Mouse (Mus musculus): ENCODE measurements around the gene Ncbp2. TPM values are rescaled to one million over a fixed set of nuclear protein-coding genes. Genes with fewer than 3 reads are reported as not detected.
"Not testable (repeated sequence)": the region's sequence is repeated elsewhere in the genome, so short reads cannot be mapped to it uniquely, and the experiment has no call there.

Ncbp2 gene
- polyA plus RNA-seq, 1 experiment from 2014 or later: 107 TPM

DNA sequence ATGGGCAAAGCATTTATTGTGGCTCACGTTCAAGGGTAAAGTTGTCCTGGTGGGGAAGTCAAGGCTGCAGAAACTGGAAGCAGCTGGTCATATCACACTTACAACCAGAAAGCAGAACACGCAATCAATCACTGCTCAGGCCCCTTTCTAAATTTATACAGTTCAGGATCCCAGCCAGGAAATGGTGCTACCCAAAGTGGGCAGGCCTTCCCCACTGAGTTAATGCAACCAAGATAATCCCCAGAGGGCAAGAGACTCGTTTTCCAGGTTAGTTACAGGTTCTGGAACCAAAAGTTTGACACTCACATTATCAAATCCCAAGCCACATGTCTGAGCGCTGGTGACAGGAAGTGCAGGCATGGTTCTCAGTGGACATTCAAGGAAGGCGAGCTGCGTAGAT lies 9.5 kb upstream of the Ncbp2 start:
- Histone ChIP-seq H3K36me3 (no peaks in the 10 kb centered on the region; the same call in 1 of the 2 replicates), H3K27ac (no peak overlapping the region), H3K27me3 (peaks cover 16% of the 10 kb centered on the region; the same call in 1 of the 2 replicates), H3K9me3 (no peaks in the 10 kb centered on the region), H3K4me3 (no peak overlapping the region), H3K4me2 (no peak overlapping the region), H3K4me1 (replicated peaks) (peaks cover 25% of the 10 kb centered on the region), H3K9ac (no peak overlapping the region)
- no peak for ATAC-seq (ENCODE audit: low FRiP score)
- WGBS: 76% methylated on average over 6 of the region's 6 CpGs

- Histone ChIP-seq H3K9me3 (no peaks in the 10 kb centered on the region), H3K4me3 (no peak overlapping the region), H3K27ac (no peak overlapping the region), H3K9ac (no peak overlapping the region), H3K4me1 (replicated peaks) (peaks cover 23% of the 10 kb centered on the region), H3K36me3 (peaks cover 8% of the 10 kb centered on the region), H3K27me3 (peaks cover 10% of the 10 kb centered on the region; the same call in 1 of the 2 replicates), H3K4me2 (no peak overlapping the region)
- WGBS: 79% methylated on average over 2 of the region's 2 CpGs
- ATAC-seq (ENCODE audit: low FRiP score): no peak
Observed at GRCm38 (mm10) chr16:31940586-31940985, 7.7 kb upstream of the Ncbp2 start.

DNA sequence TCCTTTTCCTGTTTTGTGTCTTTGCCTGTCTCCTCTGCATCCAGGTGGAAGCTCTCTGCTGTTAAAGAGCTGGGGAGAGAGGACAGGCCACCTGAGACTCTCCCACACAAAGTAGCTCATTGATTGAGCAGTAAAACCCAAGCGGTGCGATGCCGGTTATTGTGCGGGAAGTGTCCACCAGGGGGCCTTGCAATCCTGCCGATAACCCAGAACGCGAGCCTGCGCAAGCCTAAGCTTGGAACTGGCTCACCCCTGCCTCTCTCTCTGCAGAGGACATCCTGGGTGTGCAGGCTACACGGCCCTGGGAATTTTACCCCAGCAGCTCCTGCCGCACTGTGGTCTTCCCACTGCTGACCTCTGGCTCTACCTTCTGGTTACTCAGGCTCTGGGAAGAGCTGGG lies 4.3 kb upstream of the Ncbp2 start:
- H3K27me3 ChIP-seq: no peaks in the 10 kb centered on the region
- peaks cover 9% of the 10 kb centered on the region for H3K36me3 ChIP-seq
- WGBS: 4% methylated on average over 10 of the region's 10 CpGs
- H3K4me3 ChIP-seq: no peak overlapping the region
- H3K9me3 ChIP-seq: no peaks in the 10 kb centered on the region
- H3K9ac ChIP-seq: peak overlapping the region; percentile 31; the same call in 1 of the 2 replicates
- peaks cover 46% of the 10 kb centered on the region for H3K4me1 ChIP-seq (replicated peaks)
- 0 out of 2 replicates have a peak overlapping the region, but pooled peaks have one; percentile 19 for H3K4me2 ChIP-seq
- ATAC-seq (ENCODE audit: low FRiP score): no peak; the same call in 1 of the 2 replicates
- no peak overlapping the region for H3K27ac ChIP-seq

- Histone ChIP-seq H3K9ac (0 out of 2 replicates have a peak overlapping the region, but pooled peaks have one; percentile 31), H3K9me3 (no peaks in the 10 kb centered on the region), H3K4me3 (no peak overlapping the region), H3K27ac (no peak overlapping the region), H3K27me3 (no peaks in the 10 kb centered on the region), H3K36me3 (peaks cover 9% of the 10 kb centered on the region), H3K4me1 (replicated peaks) (peaks cover 54% of the 10 kb centered on the region), H3K4me2 (no peak overlapping the region)
- 91% methylated on average over 12 of the region's 12 CpGs for WGBS
- no peak for ATAC-seq (ENCODE audit: low FRiP score)
Observed at GRCm38 (mm10) chr16:31944698-31945255, 3.5 kb upstream of the Ncbp2 start.

GRCm38 (mm10) chr16:31945372-31945771 lies 2.9 kb upstream of the Ncbp2 start:
- peaks cover 57% of the 10 kb centered on the region for H3K4me1 ChIP-seq (replicated peaks)
- no peaks in the 10 kb centered on the region for H3K27me3 ChIP-seq
- WGBS: 97% methylated on average over 6 of the region's 6 CpGs

GRCm38 (mm10) chr16:31945986-31946385 lies 2.3 kb upstream of the Ncbp2 start:
- not testable (repeated sequence) for H3K27ac ChIP-seq; H3K9me3 ChIP-seq; H3K4me3 ChIP-seq; H3K9ac ChIP-seq; H3K27me3 ChIP-seq; ATAC-seq (ENCODE audit: low FRiP score)
- Histone ChIP-seq H3K4me1 (replicated peaks) (peaks cover 57% of the 10 kb centered on the region), H3K36me3 (peaks cover 21% of the 10 kb centered on the region), H3K4me2 (peak overlapping the region; percentile 94)
- 90% methylated on average over 6 of the region's 6 CpGs for WGBS

More at GRCm38 (mm10) chr16:31945372-31945771, 2.9 kb upstream of the Ncbp2 start:
- Histone ChIP-seq H3K36me3 (peaks cover 15% of the 10 kb centered on the region), H3K4me3 (no peak overlapping the region), H3K9me3 (no peaks in the 10 kb centered on the region), H3K27ac (no peak overlapping the region), H3K9ac (no peak overlapping the region), H3K4me2 (no peak overlapping the region)
- ATAC-seq (ENCODE audit: low FRiP score): no peak

GRCm38 (mm10) chr16:31947333-31947732 lies 980 bp upstream of the Ncbp2 start:
- 37% methylated on average over 8 of the region's 8 CpGs for WGBS
- peak overlapping the region; percentile 93 for H3K9ac ChIP-seq
- H3K4me1 ChIP-seq (replicated peaks): peaks cover 57% of the 10 kb centered on the region
- ATAC-seq (ENCODE audit: low FRiP score): no peak
- peaks cover 33% of the 10 kb centered on the region for H3K36me3 ChIP-seq
- no peak overlapping the region for H3K27ac ChIP-seq
- no peaks in the 10 kb centered on the region for H3K9me3 ChIP-seq
- peak overlapping the region; percentile 91 for H3K4me3 ChIP-seq
- peak overlapping the region; percentile 94 for H3K4me2 ChIP-seq
- H3K27me3 ChIP-seq: no peaks in the 10 kb centered on the region

DNA sequence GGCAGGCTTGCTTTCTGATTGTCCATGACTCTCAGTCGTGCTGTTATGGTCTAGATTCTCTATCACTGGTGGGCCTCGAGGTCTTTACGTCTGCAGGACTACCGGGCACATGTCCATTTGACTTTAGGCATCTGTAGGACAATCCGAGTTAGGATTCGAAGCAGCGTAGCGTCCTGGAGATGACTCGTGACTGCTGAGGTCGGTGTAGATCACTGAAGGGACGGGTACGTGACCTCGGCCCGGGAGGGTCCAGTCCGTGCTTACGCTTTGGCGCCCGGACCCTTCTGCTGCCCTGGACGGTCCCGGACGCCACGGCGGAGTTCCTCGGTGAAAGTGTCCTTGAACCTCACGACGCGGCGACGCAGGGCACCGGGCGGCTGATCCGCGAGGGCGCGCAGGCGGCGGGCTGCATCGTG lies 404 bp upstream of the Ncbp2 start:
- peaks cover 33% of the 10 kb centered on the region for H3K36me3 ChIP-seq
- H3K9me3 ChIP-seq: no peaks in the 10 kb centered on the region
- H3K27ac ChIP-seq: peak overlapping the region; percentile 93
- peak overlapping the region; percentile 94 for H3K4me2 ChIP-seq
- peaks cover 57% of the 10 kb centered on the region for H3K4me1 ChIP-seq (replicated peaks)
- peak overlapping the region; percentile 91 for H3K4me3 ChIP-seq
- peak overlapping the region; percentile 93 for H3K9ac ChIP-seq
- WGBS: under 1% methylated on average over 38 of the region's 38 CpGs
- no peaks in the 10 kb centered on the region for H3K27me3 ChIP-seq
- peak; percentile 68 for ATAC-seq (ENCODE audit: low FRiP score)

- ATAC-seq (ENCODE audit: low FRiP score): no peak
- Histone ChIP-seq H3K4me1 (replicated peaks) (no peaks in the 10 kb centered on the region), H3K9me3 (no peaks in the 10 kb centered on the region), H3K27me3 (no peaks in the 10 kb centered on the region), H3K9ac (no peak overlapping the region), H3K36me3 (peaks cover 86% of the 10 kb centered on the region), H3K4me3 (no peak overlapping the region), H3K4me2 (no peak overlapping the region), H3K27ac (no peak overlapping the region)
- 92% methylated on average over 7 of the region's 7 CpGs for WGBS
Observed at GRCm38 (mm10) chr16:31963224-31963623, 14.9 kb downstream of the Ncbp2 start.

- Histone ChIP-seq H3K27me3 (no peaks in the 10 kb centered on the region), H3K4me3 (no peak overlapping the region), H3K36me3 (peaks cover 69% of the 10 kb centered on the region), H3K4me2 (no peak overlapping the region), H3K9ac (no peak overlapping the region), H3K4me1 (replicated peaks) (no peaks in the 10 kb centered on the region), H3K9me3 (no peaks in the 10 kb centered on the region), H3K27ac (no peak overlapping the region)
- 94% methylated on average over 4 of the region's 4 CpGs for WGBS
- ATAC-seq (ENCODE audit: low FRiP score): no peak
Observed at GRCm38 (mm10) chr16:31975258-31975657, 26.9 kb downstream of the Ncbp2 start.

DNA sequence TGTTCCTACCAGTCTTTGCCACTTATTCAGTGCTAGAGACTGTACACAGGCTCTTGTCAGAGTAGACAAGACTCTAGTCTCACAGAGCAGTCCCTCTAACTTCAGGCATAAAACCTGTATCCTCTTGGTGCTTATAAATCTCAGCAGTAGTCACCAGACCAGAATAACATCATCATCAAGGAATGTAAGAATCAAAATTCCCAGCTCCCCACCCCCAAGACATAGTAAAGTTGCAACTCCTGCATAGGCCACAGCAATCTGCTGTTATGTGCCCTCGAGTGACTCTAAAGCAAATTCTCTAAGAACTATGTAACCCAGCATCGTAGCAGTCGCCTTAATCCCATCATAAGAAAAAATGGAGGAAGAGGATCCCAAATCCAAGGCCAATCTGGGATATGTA lies 31.2 kb downstream of the Ncbp2 start:
- Histone ChIP-seq H3K9me3 (no peaks in the 10 kb centered on the region), H3K9ac (no peak overlapping the region), H3K4me1 (replicated peaks) (no peaks in the 10 kb centered on the region), H3K4me2 (no peak overlapping the region), H3K27ac (no peak overlapping the region), H3K36me3 (peaks cover 61% of the 10 kb centered on the region), H3K4me3 (no peak overlapping the region), H3K27me3 (no peaks in the 10 kb centered on the region)
- WGBS: 95% methylated on average over 3 of the region's 3 CpGs
- no peak for ATAC-seq (ENCODE audit: low FRiP score)

- H3K4me3 ChIP-seq: no peak overlapping the region
- no peaks in the 10 kb centered on the region for H3K4me1 ChIP-seq (replicated peaks)
- 78% methylated on average over 5 of the region's 5 CpGs for WGBS
- no peak for ATAC-seq (ENCODE audit: low FRiP score)
- no peak overlapping the region for H3K9ac ChIP-seq
- no peaks in the 10 kb centered on the region for H3K9me3 ChIP-seq
- H3K27ac ChIP-seq: no peak overlapping the region
- no peaks in the 10 kb centered on the region for H3K27me3 ChIP-seq
- H3K36me3 ChIP-seq: peaks cover 56% of the 10 kb centered on the region
- no peak overlapping the region for H3K4me2 ChIP-seq
Observed at GRCm38 (mm10) chr16:31980946-31981345, 32.6 kb downstream of the Ncbp2 start.

DNA sequence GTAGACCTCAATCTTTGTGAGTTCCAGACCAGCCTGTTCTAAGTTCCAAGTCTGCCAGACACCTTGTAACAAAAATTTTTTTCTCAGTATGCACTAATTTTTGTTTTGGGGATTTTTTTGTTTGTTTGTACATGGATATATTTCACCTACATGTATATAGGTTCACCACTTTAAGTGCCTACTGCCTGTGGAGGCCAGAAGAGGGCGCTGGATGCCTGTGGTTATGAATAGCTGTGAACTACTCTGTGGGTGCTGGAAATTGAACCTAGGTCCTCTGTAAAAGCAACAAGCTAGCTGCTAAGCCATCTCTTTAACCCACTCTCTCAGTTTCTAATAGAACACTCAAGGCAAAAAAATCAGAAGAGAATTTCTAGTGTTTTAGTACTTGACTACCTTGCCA lies 43.7 kb downstream of the Ncbp2 start:
- H3K9ac ChIP-seq: no peak overlapping the region
- no peak overlapping the region for H3K27ac ChIP-seq
- no peak for ATAC-seq (ENCODE audit: low FRiP score)
- no peaks in the 10 kb centered on the region for H3K27me3 ChIP-seq
- no peak overlapping the region for H3K4me2 ChIP-seq
- H3K36me3 ChIP-seq: peaks cover 41% of the 10 kb centered on the region
- no peak overlapping the region for H3K4me3 ChIP-seq
- no peaks in the 10 kb centered on the region for H3K4me1 ChIP-seq (replicated peaks)
- no peaks in the 10 kb centered on the region for H3K9me3 ChIP-seq
- whole genome bisulfite sequencing: 38% methylated on average over 1 of the region's 1 CpGs
